Mouse (Mus musculus) myocyte (in vitro differentiated cells): Measurements from ENCODE around the gene Gm20388. TPM values are rescaled to one million over a fixed set of nuclear protein-coding genes. Genes with fewer than 3 reads are reported as not detected.

Experiments
- H3K27me3 ChIP-seq: one replicate; pipeline ENCODE4 v1.6.1; 2011; ENCODE audit not compliant: control insufficient read depth, insufficient read depth, insufficient read length
- H3K36me3 ChIP-seq: one replicate; pipeline ENCODE4 v1.6.1; 2011; ENCODE audit not compliant: control insufficient read depth, insufficient read depth
- H3K4me2 ChIP-seq: one replicate; pipeline ENCODE4 v1.6.1; 2011; ENCODE audit warnings: low read depth, control low read depth
- H3K4me3 ChIP-seq: one replicate; pipeline ENCODE4 v1.5.1; 2011; ENCODE audit warnings: mild to moderate bottlenecking, control low read depth, moderate library complexity
- H3K79me2 ChIP-seq: one replicate; pipeline ENCODE4 v1.6.1; 2011; ENCODE audit not compliant: control insufficient read depth, insufficient read depth
- H3ac ChIP-seq: one replicate; pipeline ENCODE4 v1.6.1; 2011; ENCODE audit not compliant: control insufficient read depth, insufficient read length
- CEBPB ChIP-seq: IDR thresholded peaks from 2 replicates; pipeline ENCODE4 v1.6.1; 2011; ENCODE audit warnings: mild to moderate bottlenecking, moderate library complexity; ENCODE audit not compliant: poor library complexity, insufficient read depth, severe bottlenecking
- E2F4 ChIP-seq: IDR thresholded peaks from one replicate; pipeline ENCODE4 v1.6.1; 2011; ENCODE audit warnings: mild to moderate bottlenecking, control low read depth, moderate library complexity; ENCODE audit not compliant: insufficient read depth
- MAX ChIP-seq: IDR thresholded peaks from one replicate; pipeline ENCODE4 v1.6.1; 2011; ENCODE audit warnings: low read depth, mild to moderate bottlenecking, control low read depth
- MYOD1 ChIP-seq, 3 experiments: IDR thresholded peaks; one replicate each; pipeline ENCODE4 v1.6.1; 2011; ENCODE audit warnings: control low read depth in 2 of 3, low read depth in 2 of 3, mild to moderate bottlenecking in 2 of 3, moderate library complexity in 1 of 3; ENCODE audit not compliant: insufficient read length in 2 of 3, control insufficient read depth in 1 of 3
- MYOG ChIP-seq, 3 experiments: IDR thresholded peaks; one replicate each; pipeline ENCODE4 v1.6.1; 2011; ENCODE audit warnings: control low read depth in 2 of 3, low read depth in 2 of 3, mild to moderate bottlenecking in 2 of 3; ENCODE audit not compliant: insufficient read length in 2 of 3, control insufficient read depth in 1 of 3, insufficient read depth in 1 of 3
- POLR2A ChIP-seq: IDR thresholded peaks from one replicate; pipeline ENCODE4 v1.6.1; 2011; ENCODE audit warnings: low read depth, mild to moderate bottlenecking, control low read depth, moderate library complexity; ENCODE audit not compliant: insufficient read length
- POLR2AphosphoS2 ChIP-seq: IDR thresholded peaks from one replicate; pipeline ENCODE4 v1.6.1; 2011; ENCODE audit warnings: low read depth, control low read depth; ENCODE audit not compliant: insufficient read length
- REST ChIP-seq: IDR thresholded peaks from one replicate; pipeline ENCODE4 v1.6.1; 2011; ENCODE audit warnings: mild to moderate bottlenecking, control low read depth, moderate library complexity; ENCODE audit not compliant: insufficient read depth, insufficient read length
- SRF ChIP-seq: IDR thresholded peaks from one replicate; pipeline ENCODE4 v1.6.1; 2011; ENCODE audit warnings: low read depth; ENCODE audit not compliant: control insufficient read depth, insufficient read length
- TCF12 ChIP-seq: IDR thresholded peaks from one replicate; pipeline ENCODE4 v1.6.1; 2011; ENCODE audit warnings: mild to moderate bottlenecking, control low read depth; ENCODE audit not compliant: poor library complexity, insufficient read depth, severe bottlenecking
- TCF3 ChIP-seq: IDR thresholded peaks from one replicate; pipeline ENCODE4 v1.6.1; 2011; ENCODE audit warnings: low read depth, control low read depth; ENCODE audit not compliant: insufficient read length
- USF1 ChIP-seq: IDR thresholded peaks from one replicate; pipeline ENCODE4 v1.6.1; 2011; ENCODE audit warnings: low read depth, mild to moderate bottlenecking, control low read depth, moderate library complexity
- polyA plus RNA-seq: library from polyadenylated mRNA; unstranded; fragments of >200 nt; fragmentation: generic; extraction: Trizol; gene quantifications from one replicate; pipeline ENCODE4 v1.2.1, GENCODE M21; 2012; ENCODE audit warnings: missing spikeins

Gene Gm20388
- polyA plus RNA-seq, 1 experiment, result 15.3 TPM

- H3K27me3 ChIP-seq, result no peaks in the 10 kb centered on the region
- H3K36me3 ChIP-seq, result no peaks in the 10 kb centered on the region
- TF ChIP-seq POLR2AphosphoS2 (no peak), E2F4 (no peak), TCF3 (no peak)
- H3ac ChIP-seq, result no peak overlapping the region
- no peaks in the 10 kb centered on the region for H3K79me2 ChIP-seq
- peak overlapping the region; percentile 65 for H3K4me2 ChIP-seq
- H3K4me3 ChIP-seq, result peak overlapping the region; percentile 1
These were observed 1317.1 kb downstream of the Gm20388 start for GRCm38 (mm10) chr8:121227756-121228155.

GRCm38 (mm10) chr8:121228892-121229291 is 1318.3 kb downstream of the Gm20388 start:
- no peaks in the 10 kb centered on the region for H3K36me3 ChIP-seq
- H3K4me2 ChIP-seq, result peak overlapping the region; percentile 65
- TF ChIP-seq REST (no peak), MYOD1 (IDR thresholded peaks at IDR 0.05; ENCODE audit: control insufficient read depth in 1 of 3, insufficient read length in 2 of 3, low read depth in 2 of 3) (no peak), MYOG (IDR thresholded peaks at IDR 0.05; ENCODE audit: control insufficient read depth in 1 of 3, insufficient read depth in 1 of 3, insufficient read length in 2 of 3, low read depth in 2 of 3) (no peak), E2F4 (no peak), MAX (no peak)
- no peaks in the 10 kb centered on the region for H3K79me2 ChIP-seq
- H3ac ChIP-seq, result no peak overlapping the region
- H3K4me3 ChIP-seq, result no peak overlapping the region
- H3K27me3 ChIP-seq, result no peaks in the 10 kb centered on the region

- no peak for TF ChIP-seq REST
- Histone ChIP-seq H3K4me2 (peak overlapping the region; percentile 55), H3K79me2 (no peaks in the 10 kb centered on the region), H3ac (no peak overlapping the region), H3K36me3 (no peaks in the 10 kb centered on the region), H3K4me3 (no peak overlapping the region), H3K27me3 (no peaks in the 10 kb centered on the region)
These were observed 1318.9 kb downstream of the Gm20388 start for GRCm38 (mm10) chr8:121229550-121229949.

GRCm38 (mm10) chr8:121233196-121233595 is 1322.6 kb downstream of the Gm20388 start:
- no peak overlapping the region for H3K4me2 ChIP-seq
- no peak overlapping the region for H3K4me3 ChIP-seq
- TF ChIP-seq MYOG (IDR thresholded peaks at IDR 0.05; ENCODE audit: control insufficient read depth in 1 of 3, insufficient read depth in 1 of 3, insufficient read length in 2 of 3, low read depth in 2 of 3) (no peak), MAX (no peak), TCF3 (no peak), POLR2AphosphoS2 (no peak)
- H3K79me2 ChIP-seq, result no peaks in the 10 kb centered on the region
- no peak overlapping the region for H3ac ChIP-seq
- no peaks in the 10 kb centered on the region for H3K36me3 ChIP-seq
- H3K27me3 ChIP-seq, result no peaks in the 10 kb centered on the region

DNA sequence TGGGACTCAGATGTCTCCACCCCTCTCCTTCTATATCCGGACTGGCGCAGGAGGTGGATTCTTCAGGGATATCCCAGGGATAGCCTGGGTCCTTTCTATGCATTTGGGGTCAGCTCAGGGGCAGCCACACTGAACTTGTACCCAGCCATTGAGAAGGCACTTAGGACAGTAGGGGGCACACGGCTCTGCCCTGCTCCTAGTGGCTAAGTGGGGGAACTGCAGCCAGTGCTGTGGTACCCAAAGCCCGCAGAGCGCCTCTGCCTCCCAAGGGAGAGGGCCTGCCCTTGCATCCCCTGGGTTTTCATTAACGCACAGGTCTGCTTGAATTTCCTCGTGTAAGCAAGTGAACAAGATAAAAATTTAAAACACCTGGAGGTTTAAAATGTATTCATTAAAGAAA is 1324.3 kb downstream of the Gm20388 start:
- Histone ChIP-seq H3K4me2 (no peak overlapping the region), H3K36me3 (no peaks in the 10 kb centered on the region), H3ac (no peak overlapping the region), H3K79me2 (no peaks in the 10 kb centered on the region), H3K27me3 (no peaks in the 10 kb centered on the region), H3K4me3 (no peak overlapping the region)
- TF ChIP-seq POLR2AphosphoS2 (no peak), TCF3 (no peak), REST (no peak), CEBPB (no peak), POLR2A (no peak), MYOG (IDR thresholded peaks at IDR 0.05; ENCODE audit: control insufficient read depth in 1 of 3, insufficient read depth in 1 of 3, insufficient read length in 2 of 3, low read depth in 2 of 3) (no peak), E2F4 (no peak), MAX (no peak), MYOD1 (IDR thresholded peaks at IDR 0.05; ENCODE audit: control insufficient read depth in 1 of 3, insufficient read length in 2 of 3, low read depth in 2 of 3) (no peak), SRF (no peak), TCF12 (no peak), USF1 (no peak)

DNA sequence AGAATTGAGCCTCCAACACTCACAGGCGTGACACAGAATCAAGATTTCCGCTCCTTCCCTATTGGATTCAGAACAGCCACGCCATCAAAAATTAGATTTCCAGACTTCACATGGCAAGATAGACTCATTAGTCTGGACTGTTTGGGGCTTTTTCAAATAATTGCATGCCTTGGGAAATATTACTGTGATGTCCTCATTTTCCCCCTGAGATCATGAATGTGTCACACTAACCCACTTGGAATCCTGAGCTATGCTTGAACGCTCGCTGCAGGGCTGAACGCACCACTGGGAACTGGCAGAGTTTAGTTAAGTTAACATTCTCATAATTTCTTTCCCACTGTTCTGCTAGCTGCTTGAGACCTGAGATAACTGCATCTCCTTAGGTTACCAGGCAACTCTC is 1329.0 kb downstream of the Gm20388 start:
- peaks cover 4% of the 10 kb centered on the region for H3K27me3 ChIP-seq
- no peak overlapping the region for H3ac ChIP-seq
- no peak overlapping the region for H3K4me3 ChIP-seq
- TF ChIP-seq REST (no peak), CEBPB (no peak), E2F4 (no peak), USF1 (no peak), TCF3 (no peak), MYOG (IDR thresholded peaks at IDR 0.05; ENCODE audit: control insufficient read depth in 1 of 3, insufficient read depth in 1 of 3, insufficient read length in 2 of 3, low read depth in 2 of 3) (no peak), MAX (no peak), TCF12 (no peak), POLR2AphosphoS2 (no peak), MYOD1 (IDR thresholded peaks at IDR 0.05; ENCODE audit: control insufficient read depth in 1 of 3, insufficient read length in 2 of 3, low read depth in 2 of 3) (no peak), POLR2A (no peak), SRF (no peak)
- no peaks in the 10 kb centered on the region for H3K79me2 ChIP-seq
- H3K4me2 ChIP-seq, result no peak overlapping the region
- no peaks in the 10 kb centered on the region for H3K36me3 ChIP-seq
